Mouse (Mus musculus): Measurements from ENCODE around the gene Mrps11.

DNA sequence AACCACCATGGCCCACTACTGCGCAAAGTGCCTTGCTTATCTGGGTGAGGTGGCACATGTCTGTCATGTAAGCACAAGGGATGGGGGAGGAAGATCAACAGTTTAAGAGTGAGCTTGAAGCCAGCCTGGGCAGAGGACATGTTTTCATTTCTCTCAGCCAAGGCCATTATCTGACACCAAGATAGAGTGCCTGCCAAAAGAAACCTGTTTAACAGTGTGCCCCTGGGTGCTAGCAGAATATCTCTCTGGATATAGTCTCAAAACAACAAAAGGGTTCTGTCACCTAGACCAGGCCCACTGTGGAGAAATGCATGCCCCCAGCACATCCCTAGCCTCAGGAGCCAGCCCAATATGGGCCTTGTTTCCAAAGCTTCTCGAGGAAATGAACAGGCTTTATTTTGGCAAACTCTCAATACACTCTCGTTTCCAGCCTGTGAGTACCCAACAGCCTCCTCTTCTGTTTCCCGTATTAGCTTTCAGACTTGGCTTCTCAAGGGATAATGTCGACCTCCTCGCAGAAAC is 11.7 kb downstream of the Mrps11 start:
- TF ChIP-seq CTCF (IDR thresholded peaks at IDR 0.05; ENCODE audit: low read depth) = no peak
- TF ChIP-seq EP300 (IDR thresholded peaks at IDR 0.05; ENCODE audit: low read depth) = no peak; the same call in 1 of the 2 replicates
